Mouse (Mus musculus): ENCODE results near the gene Tubb1. TPM values are rescaled to one million over a fixed set of nuclear protein-coding genes. Genes with fewer than 3 reads are reported as not detected.

Tubb1 gene
- under 1 TPM in 2 of 4 experiments, not detected in 2; 0.33 to 0.52 TPM for total RNA-seq (2022)

GRCm38 (mm10) chr2:174450353-174450752 is at the start of gene Tubb1:
Tubb1 (plus strand) TSS chr2:174450695.
- no peak for DNase-seq (ENCODE audit: low spot score in 2 of 2)

- no peak for DNase-seq (ENCODE audit: low spot score in 2 of 2)
Observed at GRCm38 (mm10) chr2:174410222-174410621, 40.3 kb upstream of the Tubb1 start.

DNA sequence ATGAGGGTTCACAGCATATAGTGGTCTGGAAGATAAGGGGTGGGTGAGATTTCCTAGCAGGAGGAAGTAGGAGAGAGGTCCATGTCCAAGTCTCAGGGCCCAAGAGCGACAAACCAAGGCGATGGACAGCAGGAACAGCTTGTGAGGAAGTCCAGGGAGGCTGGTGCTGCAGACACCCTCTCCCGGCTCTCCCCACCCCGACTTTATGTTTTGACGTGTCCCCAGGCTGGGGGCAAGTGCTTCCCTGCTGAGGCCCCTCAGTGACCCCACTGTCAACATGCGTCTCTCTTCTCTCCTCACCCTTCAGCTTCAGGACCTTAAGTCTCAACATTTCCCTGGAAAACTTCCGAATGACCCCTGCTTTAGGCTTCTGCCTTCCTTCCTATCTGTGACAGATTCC is 37.4 kb upstream of the Tubb1 start:
- no peak for DNase-seq (ENCODE audit: low spot score in 2 of 2)

GRCm38 (mm10) chr2:174415001-174415730 is 35.3 kb upstream of the Tubb1 start:
- no peak for DNase-seq (ENCODE audit: low spot score in 2 of 2)

DNA sequence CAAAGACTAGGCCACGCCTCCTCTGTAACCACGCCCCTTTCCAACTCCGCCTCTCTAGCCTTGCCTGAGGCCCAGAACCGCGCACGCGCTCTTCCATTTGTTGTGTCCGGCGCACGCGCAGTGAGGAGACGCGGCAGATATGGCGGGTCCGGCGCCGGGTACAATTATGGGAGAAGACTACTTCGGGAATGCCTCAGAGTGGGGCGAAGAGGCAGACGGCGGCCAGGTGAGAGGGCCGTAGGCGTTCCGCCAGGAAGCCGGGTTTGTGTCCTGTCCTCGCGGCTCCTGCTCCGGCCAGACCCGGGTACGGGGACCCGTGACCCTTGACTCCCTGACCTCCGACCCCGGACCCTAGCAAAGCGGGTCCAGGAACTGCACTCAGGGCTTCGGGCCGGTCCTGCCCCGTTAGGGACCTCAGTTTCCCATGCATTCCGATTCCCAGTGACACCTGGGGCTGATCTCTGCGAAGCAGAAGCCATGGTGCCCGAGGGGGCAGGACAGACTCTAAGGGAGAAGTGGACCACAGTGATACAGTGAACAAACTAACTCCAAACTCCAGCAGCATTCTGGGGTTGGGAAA is 34.7 kb upstream of the Tubb1 start, which contains the start of gene Nelfcd:
Nelfcd (plus strand) TSS at position 74 of the 580 bp plus-strand sequence.
- peak; percentile 90 to 95 for DNase-seq (ENCODE audit: low spot score in 2 of 2)

DNA sequence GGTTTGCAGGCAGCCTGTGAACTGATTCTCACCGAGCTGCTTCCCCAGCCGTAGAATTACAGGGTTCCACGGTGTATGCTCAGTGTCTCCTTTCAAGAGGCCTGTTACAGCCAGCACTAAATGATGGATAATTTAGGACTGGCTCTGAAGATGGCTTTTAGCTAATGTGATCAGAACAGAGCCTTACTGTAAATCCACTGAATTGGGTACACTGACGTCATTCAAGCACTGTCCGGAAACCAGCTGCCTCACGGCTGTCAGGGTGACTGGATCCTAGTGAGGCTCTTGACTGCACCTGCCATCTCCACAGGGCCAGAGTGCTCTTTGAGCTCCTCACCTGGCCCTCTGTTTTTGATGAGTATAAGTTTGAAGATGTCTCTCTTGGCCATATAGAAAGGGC is 29.4 kb upstream of the Tubb1 start:
- no peak for DNase-seq (ENCODE audit: low spot score in 2 of 2)

- DNase-seq (ENCODE audit: low spot score in 2 of 2) = no peak
Observed at GRCm38 (mm10) chr2:174424301-174425085, 26.0 kb upstream of the Tubb1 start.

- DNase-seq (ENCODE audit: low spot score in 2 of 2) = no peak
Observed at GRCm38 (mm10) chr2:174426856-174427255, 23.6 kb upstream of the Tubb1 start.

- DNase-seq (ENCODE audit: low spot score in 2 of 2) = no peak
Observed at GRCm38 (mm10) chr2:174428076-174428835, 22.2 kb upstream of the Tubb1 start.

DNA sequence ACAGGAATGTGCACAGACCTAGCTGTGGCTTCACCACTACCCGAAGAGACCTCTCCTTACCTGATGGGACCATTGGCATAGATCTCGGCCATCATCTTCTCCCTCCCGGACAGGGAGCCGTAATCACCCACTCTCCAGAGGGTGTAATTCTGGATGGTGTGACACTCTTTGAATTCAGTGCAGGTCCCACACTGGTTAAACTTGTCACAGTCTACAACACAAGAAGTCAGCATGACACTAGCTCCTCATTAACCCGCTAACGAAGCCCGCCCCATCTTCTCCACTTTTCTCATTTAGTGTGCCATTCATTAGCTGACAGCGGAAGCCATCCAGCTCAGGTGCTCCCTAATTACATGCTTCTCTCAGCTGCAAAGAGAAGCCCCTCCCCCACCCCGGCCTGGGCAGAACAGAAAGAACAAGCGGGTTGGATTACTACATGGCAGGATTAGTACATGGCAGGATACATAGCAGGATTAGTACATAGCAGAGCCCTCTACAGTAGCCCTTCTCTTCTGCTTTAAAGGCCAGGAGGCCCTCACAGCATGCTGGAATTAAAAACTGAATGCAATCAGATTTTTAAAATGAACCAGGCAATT is 21.4 kb upstream of the Tubb1 start:
- DNase-seq (ENCODE audit: low spot score in 2 of 2) = no peak

GRCm38 (mm10) chr2:174434943-174435342 is 15.6 kb upstream of the Tubb1 start:
- no peak for DNase-seq (ENCODE audit: low spot score in 2 of 2)

DNA sequence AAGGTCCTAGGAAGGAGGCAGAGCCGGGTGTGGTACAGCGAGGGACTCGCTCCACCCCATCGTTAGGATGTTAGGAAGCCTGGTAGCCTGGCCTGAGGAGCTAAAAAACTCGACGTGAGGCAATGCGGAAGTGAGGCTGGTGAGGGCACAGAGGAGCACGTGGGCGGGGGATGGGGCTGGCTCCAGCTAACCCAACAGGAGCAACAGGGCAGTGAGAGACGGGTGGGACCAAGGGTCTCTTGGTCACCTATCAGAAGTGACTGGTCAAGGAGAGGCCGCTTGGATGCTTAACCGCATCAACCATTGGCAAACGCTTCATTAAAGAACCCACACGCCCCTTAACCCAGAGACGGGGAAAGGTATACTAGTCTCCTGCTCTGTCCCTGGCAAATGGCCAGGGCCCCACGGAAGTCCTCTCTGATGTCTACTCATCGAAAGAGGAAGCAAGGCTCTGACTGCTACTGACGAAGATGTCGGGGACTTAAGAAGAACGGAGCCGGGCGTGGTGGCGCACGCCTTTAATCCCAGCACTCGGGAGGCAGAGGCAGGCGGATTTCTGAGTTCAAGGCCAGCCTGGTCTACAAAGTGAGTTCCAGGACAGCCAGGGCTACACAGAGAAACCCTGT is 14.3 kb upstream of the Tubb1 start:
- no peak for DNase-seq (ENCODE audit: low spot score in 2 of 2)

DNA sequence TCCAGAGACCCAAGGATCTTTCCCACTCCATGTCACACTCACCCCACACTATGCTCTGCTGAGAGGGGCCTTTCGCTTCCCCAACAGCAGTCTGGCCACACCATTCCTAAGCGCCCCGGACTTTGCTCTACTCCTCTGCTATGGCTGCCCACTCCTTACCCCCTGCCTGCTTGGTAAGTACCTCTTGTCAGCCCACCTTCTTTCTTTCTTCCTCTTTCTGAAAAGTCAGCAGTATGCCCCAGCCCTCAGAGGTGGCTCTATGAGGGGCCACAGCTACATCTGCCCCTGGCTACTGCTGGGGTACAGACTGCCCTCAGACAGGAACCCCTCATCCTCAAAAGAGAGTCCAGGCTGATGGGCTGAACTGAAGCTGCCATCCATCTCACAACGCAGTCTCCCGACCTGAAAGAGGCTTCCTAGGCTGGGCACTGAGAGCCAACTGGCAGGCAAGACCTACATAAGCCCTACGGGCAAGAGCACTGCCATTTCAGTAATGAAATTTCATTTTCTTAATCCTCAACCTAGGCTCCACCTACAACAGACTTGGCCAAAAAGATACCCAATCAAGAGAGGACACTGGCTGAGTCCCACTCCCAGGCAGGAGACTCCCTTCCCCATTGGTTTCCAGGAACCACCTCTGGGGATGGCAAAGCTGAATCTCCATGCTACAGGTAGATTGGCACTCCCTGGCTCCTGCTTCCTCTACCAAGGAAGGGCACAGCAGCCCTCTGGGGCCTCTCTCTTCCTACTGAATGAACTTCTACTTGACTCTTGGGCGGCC is 13.4 kb upstream of the Tubb1 start:
- DNase-seq (ENCODE audit: low spot score in 2 of 2) = no peak

DNA sequence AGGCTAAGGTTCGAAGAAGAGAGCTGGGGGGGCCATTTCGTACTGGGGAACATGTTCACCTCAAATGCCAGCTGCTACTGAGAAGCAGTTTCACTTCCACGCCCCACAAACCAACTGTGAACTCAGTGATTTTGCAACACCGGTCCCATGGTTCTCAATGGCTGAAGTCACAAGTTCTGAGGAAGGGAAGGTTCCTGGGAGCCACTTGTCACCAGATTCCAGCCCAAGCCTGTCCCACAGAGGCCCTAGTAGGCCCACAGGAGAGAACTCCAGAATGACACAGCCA is 12.9 kb upstream of the Tubb1 start:
- DNase-seq (ENCODE audit: low spot score in 2 of 2) = no peak

- no peak for DNase-seq (ENCODE audit: low spot score in 2 of 2)
Observed at GRCm38 (mm10) chr2:174438181-174438580, 12.3 kb upstream of the Tubb1 start.

DNA sequence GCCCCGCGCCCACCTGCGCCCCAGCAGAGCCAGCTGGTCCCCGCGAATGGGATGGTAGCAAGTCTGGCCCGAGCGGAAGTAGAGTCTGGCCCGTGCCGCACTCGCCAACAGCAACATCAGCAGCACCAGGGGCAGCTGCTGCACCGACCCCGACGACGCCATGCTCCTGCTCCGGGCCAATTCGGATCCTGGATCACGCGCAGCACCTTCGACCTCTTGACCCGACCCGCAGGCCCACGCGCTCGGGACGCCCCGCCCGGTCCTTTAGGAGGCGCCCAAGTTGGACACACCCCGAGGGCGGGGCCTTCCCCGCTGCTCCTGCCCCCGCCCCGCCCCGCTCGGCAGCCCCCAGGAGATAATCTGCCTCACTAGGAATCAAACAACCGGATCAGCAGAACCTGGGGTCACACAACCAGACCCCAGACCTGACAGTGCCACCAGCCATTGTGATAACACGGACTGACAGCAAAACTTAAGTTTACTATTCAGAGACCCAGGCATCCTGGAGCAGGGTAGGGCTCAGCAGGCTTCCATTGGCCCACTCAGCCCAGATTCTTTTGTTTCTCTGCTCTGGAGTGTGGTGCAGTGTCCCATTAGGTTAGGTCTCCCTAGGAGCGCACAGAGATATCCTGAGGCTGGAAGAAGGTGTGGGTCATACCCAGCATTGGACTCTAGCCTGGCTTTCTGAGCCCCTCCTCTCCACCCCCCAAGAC is 11.6 kb upstream of the Tubb1 start, which contains the start of gene Ctsz:
Ctsz (minus strand) TSS at position 303 of the 713 bp plus-strand sequence.
- no peak for DNase-seq (ENCODE audit: low spot score in 2 of 2)

DNA sequence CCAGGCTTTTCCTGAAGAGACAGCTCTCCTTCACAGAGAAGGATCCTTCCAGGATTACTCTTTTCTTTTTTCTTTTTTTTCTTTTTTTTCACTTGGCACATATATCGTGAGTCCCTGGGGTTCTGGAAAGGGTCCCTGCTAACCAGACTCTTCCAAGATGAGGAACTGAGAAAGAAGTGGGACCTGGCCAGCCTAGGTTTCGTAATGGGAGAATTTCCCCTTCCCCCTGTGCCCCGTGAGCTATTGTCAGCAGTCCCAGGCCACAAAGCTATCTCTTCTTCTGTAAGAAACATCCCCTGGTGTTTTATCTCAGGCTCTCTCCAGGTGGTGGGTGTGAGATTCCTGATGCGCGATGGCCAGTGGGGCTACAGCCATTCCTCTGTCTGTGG is 11.1 kb upstream of the Tubb1 start:
- DNase-seq (ENCODE audit: low spot score in 2 of 2) = no peak

- no peak for DNase-seq (ENCODE audit: low spot score in 2 of 2)
Observed at GRCm38 (mm10) chr2:174439961-174440360, 10.5 kb upstream of the Tubb1 start.

- no peak for DNase-seq (ENCODE audit: low spot score in 2 of 2)
Observed at GRCm38 (mm10) chr2:174441898-174442297, 8.6 kb upstream of the Tubb1 start.

All from layer of hippocampus, adult 8-10 months (tissue).